Mouse (Mus musculus) urinary bladder, postnatal 36 days (tissue): ENCODE measurements at regions not wholly inside any gene's neighbourhood (a gene's known extent, or its start where the extent isn't known, plus 50 kb on each side); places are given as distances from the start of the nearest gene placed in this dataset.
A peak's percentile ranks its signal among the peaks of the same experiment; 100 is the strongest.
"Not testable (repeated sequence)": the region's sequence is repeated elsewhere in the genome, so short reads cannot be mapped to it uniquely, and the experiment has no call there.

ENCODE experiments used
- DNase-seq, 2 experiments: peaks; one replicate each; pipeline ENCODE4 v3.0.0; 2022; ENCODE audit warnings: low spot score in 2 of 2, mixed read lengths in 1 of 2

DNA sequence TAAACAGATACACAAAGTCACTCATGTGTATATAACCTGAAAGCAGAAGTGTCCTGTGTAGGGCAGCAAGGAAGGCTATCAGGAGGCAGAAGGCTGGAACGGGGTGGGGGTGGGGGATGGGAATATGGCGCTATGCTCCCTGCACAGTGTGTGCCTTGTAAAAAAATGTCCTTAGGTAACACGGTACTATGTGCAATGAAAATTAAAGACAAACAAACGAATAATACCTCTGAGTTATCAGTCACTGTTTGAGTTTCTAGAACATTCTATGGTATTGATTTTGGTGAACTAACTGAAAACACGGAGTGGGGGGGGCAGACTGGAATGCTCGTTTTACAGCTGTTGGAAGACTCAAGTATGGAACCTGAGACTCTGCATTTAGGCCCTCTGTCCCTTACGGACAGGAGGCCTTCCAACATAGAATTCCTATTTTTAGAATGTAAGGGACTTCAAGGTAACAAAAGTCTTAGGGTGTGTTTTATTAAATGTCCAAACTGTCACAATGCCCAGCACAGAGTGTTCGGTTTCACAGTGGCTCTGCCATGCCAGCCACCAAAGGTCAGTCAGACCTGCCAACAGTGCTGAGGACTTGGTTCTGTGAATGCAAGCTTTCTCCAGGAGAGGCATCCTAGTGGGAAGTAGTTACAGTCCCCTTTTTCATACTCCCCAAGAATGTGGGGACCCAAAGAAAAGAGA, 240.6 kb downstream of the Ano6 start:
- no peak for DNase-seq

DNA sequence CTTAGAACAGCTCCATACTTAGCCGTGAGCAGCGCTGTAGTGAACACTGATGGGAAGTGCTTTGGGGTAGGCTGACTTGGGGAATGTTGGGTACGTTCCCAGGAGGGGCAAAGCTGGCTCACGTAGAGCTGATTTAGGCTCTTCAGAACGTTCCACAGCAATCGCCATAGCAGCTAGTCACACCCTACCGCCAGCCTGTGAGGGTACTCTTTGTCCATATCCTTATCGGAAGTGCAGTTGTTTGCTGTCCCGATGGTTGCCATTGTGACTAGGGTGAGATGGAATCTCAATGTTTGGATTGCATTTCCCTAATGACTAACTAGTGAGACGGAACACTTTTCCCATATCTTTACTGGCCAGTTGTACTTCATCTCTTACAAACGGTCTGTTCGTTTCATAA, 244.6 kb downstream of the Ano6 start:
- DNase-seq: no peak

DNA sequence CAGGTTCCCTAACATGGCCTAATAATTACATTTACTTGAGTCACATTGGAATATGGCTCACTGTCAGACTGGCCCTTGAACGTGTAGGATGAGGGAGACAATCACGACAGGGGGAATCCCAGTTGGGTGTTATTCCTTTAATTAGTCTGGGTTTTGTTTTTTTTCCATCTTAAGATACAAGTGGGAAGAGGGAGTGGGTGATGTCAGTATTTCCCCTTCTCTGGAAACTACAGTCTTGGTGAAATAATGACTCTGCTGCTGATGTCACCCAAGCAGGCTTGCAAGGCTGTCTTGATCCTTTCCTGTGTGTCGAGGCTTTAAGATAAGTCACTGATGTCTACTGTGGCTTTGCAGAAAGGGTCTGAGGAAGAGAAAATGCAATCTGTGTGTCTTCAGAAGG, 241.8 kb upstream of the Arid2 start:
- no peak for DNase-seq

DNA sequence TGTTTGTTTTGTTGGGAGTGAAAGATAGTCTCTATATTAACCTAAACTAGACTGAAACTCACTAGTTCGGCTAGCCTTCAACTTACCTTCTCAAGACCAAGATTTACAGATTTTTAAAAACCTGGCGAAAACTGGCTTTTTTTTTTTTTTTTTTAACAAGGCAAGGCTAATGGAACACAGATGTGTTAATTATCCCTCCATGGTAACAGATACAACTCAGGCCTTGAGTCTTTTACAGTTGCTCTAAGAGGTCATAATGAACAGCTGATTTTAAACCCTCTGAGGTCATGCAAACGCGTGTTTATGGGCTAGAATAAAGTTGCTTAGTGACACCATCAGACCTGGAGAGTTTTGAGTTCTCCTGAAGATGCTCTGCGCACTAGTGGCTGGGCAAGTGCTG, 240.7 kb upstream of the Arid2 start:
- DNase-seq: no peak

DNA sequence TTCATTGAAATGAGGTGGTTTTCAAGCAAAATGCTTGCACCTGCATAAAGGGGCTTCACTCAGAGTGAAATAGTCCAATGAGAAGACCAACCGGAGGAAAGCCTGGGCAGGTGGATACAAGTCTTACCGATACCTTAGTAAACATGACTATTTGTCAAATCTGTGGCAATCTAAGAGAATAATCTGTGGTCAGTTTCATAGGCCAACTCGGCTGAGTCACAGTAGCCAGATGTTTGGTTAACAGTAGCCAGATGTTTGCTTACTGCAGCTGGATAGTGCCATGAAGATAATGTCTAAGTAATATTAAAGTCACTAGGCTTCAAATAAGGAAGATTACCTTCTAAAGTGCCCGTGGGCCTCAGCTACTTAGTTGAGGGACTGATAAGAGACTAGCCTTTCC, 236.9 kb upstream of the Arid2 start:
- no peak for DNase-seq

DNA sequence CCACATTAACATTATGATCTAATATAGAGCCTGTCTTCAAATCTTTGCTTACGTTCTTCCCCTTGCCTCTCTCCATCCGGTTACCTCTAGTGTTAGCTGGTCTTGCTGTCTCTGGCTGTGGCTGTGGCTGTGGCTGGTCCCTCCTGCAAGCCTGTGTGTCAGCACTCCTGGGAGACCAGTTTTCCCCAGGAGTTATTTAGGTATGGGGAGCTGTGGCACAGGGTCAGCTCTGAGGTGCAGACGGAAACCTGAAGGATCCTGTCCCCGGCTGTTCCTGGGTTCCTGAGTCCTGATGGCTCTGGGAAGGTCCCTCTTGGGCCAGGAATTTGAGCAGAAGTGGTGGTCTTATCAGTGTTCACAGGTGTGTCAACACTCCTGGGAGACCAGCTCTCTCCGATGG, 234.7 kb upstream of the Arid2 start:
- no peak for DNase-seq

DNA sequence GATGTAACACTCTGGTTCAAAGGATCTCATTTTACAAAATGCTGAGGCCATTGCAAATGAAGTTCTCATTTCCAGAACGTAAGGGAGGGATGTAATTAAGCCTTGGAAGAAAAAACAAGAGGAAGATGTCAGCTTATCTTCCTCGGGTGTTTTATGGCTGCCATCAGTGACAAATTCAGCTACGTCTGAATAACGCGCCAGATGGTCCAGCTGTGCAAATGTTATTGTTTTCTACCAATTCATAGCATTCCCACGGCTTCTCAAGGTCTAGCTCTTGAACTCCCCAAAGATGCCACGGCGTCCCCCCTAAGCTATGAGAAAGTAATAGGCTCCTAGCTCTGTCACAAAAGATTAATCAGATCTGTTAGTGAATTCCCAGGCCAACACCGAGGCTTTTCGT, 232.0 kb upstream of the Arid2 start:
- no peak for DNase-seq

DNA sequence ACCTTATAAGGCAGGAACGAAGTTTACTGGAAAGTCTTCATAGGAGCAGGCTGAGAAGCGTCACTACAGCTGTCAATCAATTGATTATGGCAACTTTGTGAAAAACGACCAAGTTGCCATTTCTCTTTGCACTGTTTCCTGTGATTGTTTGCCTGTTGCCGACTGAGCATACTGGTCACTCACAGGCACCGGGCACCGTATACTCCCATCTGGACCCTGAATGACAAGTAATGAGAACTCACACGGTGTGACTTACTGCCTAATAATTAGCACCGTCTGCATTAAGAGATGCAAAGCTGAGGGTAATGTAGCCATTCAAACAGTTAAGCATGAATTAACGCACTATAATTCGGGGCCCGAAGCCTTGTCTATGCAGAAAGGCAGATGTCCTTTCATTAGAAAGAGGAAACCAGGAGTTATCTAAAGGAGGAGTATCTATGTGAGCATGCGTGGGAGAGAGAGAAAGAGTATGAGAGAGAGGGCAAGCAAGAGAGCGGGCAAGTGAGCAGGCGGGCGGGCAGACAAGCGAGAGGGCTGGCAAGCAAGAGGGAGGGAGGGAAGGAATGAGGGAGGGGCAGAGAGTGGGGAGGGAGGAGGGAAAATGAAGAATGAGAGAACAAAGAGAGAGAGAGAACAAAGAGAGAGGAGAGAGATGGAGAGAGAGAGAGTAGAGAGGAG, 231.4 kb upstream of the Arid2 start:
- no peak for DNase-seq

DNA sequence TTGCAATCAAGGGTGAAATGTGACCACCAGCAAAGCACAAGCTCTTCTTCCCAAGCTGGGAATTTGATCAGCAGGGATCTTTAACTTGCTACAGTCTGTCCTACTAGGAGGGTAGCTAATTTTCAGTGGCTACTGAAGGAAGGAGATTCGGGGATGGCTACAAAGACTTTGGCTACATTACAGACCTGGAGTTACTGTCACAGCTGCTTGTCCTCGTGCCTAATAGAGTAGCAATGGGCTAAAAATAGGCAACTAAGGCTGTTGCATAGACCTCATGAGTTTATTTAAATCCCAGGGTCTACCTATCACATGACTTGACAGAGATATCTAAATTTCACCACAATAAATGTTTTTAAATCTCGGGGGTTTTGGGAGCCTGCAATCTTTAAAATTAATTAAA, 227.7 kb upstream of the Arid2 start:
- DNase-seq: no peak

DNA sequence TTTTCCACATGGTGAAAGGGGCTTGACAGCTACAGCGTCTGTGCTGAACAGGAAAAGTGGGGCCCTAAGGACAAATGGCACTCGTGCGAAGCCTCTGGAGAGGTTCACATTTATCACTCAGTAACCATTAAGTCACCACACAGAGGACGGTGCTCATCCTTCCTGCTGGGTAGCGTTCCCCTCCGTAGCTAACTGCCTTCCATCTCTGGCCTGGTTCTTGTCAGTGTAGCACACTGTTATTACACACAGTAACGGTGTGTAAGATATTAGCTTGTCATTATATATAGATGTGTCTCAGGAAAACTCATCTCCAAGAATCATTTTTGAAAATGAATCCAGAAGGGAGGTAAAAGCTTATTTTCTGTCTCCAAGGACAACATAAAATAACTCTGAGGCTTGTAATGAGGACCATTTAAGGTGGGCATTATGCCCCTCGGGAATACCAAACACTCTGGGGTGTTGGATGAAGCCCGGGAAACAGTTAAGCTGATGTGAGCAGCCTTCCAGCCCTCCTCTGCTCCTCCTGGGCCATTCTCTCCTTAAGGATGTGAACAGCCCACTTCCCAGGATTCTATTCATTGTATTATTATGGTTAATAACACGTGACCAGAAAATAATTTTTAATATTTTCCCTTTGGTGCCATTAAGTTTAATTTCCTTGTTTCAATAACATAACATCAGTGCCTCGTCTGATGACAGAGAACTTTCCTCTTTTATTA, 222.7 kb upstream of the Arid2 start:
- DNase-seq: no peak

DNA sequence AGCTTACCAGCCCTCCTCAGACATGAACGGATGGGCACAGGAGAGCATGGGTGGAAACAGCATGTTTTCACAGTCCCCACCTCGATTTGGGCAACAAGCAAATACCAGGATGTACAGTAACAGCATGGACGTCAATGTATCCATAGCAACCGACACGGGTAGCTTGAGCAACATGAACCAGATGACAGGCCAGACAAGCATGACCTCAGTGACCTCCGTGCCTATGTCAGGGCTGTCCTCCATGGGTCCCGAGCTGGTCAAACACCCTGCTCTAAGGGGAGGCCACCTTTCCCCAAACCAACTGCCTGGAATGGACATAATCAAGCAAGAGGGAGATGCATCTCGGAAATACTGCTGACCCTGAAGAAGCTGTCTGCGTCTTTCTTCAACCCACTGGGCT, 211.7 kb upstream of the Arid2 start:
- DNase-seq: no peak

DNA sequence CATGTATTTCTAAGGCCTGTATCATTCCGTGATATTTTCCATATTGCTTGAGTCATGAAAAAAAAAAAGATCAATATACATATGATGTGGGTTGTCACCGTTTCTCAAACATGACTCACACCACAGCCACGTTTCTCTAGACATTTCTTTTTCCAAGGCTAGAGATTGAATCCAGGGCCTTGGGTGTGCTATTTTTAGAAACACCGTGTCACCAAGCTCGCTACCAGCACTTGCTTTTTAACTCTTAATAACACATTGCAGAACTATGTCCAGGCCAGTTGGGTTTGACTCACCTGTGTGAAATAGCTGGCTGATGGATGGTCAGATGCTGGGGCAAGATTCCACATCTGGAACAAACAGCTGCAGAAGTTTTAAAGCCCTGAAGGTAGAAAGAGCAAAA, 209.6 kb upstream of the Arid2 start:
- DNase-seq: no peak

DNA sequence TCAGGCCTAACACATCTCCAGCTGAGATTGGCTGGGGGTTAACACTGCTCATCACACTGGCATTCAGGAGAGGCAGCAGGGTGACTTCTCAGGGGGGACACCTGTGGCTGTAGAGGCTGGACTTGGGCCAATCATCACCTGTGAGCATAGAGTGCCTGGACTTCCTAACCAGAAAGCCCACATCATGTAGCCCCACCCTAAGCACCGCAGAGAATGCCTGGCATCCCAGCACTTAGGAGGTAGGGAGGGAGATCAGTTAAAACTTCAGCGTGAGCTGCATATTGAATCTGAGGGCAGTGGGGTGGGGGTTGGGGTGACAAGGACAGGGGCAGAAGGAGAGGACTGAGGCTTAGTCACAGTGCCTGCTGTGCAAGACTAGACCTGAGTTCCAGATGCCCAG, 208.7 kb upstream of the Arid2 start:
- DNase-seq: peak in 1 of 2 experiments; percentile 12

DNA sequence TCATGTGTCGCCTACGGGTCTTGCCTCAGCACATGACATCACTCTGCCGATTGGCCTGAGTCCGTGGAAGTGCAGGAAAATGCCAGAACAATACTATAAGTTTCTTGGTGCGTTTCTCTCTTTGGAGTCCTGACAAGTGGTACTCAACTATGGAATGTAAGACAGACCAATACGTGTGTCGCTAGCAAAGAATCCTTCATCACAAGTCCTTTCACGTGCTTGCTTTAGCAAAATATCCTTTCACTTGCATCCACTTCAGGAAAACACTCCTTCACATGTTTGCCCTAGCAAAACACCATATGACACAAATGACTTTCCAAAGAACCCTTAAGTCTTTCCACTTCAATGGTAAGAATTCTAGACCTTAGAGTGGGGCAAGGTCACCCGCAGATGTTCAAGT, 197.6 kb upstream of the Arid2 start:
- no peak for DNase-seq

DNA sequence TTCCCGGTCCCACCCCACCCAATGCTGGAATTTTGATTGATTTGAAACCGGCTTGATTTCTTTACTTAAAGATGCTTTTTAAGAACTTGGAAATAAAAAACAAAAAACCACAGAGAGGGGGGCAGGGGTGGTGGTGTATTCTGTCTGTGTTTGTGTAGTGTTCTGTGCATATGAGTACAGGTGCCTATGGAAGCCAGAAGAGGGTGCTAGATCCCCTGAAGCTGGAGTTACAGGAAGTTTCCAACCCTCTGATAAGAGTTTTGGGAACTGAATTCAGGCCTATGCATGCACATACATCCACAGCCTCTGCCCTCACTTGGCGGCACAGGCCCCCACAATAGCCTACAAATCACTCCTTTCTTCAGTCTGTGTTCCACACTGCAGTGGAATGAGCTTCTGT, 190.9 kb upstream of the Arid2 start:
- no peak for DNase-seq

DNA sequence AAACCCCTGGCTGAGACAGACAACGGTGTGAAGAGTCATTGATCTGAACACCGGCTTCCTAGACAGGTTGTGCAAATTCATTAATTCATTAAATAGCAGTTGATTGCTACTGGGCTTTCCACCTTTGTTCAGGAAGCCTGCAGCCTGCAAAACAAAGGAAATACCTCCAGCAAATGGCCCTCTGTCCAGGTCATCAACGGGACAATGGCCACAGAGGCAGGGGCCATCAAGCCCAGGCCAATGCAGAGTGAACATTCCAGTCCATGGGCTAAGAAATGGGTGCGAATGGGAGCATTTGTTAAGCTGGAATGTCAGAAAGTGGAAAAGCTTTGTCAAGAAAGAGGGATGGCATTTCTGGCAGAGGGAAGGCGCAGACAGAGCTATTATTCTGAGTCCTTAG, 188.5 kb upstream of the Arid2 start:
- DNase-seq: no peak

DNA sequence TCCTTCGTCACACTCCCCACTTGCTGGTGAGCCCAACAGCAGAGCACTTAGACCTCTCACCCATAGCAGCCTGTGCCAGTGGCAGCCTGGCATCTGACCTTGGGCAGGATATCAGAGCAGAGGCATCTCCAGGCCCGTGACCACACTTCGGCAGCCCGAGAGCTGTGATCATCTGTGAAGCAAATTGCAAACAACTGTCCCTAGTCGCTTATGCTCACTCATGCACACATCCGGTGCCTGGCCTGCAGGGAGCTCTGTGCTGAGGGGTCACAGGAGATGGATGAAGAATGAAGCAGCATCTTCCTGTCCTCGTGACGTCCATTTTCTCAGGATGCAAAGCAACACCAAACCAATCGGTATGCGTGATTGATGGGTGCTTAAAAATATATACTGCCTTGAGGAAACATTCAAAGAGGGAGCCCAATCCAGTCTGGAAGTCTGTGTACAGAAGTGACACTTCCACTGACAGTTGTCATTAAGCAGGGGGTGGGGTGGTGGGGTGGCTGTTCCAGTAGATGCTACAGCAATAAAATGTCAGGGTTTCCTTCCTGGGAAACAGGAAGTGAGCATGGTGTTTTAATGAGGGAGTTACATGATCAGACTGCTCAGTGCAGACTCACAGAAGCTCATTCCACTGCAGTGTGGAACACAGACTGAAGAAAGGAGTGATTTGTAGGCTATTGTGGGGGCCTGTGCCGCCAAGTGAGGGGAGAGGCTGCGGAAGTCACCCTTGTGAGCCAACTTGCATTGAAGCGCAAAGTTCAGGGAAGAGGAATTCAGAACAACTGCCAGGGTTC, 187.3 kb upstream of the Arid2 start:
- not testable (repeated sequence) for DNase-seq

DNA sequence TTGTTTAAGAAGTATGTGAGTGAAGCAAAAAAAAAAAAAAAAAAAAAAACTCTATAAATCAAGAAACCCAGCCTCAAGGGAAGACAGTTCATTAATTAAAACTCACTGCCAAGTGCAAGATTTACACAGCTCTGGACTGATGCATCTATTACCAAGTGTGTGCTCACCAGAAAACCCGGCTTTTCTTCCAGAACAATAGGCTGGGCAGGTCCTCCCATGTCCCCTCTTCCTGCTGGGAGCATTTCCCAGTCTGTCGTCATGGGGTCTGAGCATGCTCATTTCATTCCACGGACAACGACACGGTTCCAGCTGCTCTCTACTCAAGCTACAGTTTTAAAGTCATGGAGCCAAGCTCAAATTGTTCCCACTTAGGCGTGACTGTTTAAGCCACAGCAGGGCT, 183.6 kb upstream of the Arid2 start:
- no peak for DNase-seq

DNA sequence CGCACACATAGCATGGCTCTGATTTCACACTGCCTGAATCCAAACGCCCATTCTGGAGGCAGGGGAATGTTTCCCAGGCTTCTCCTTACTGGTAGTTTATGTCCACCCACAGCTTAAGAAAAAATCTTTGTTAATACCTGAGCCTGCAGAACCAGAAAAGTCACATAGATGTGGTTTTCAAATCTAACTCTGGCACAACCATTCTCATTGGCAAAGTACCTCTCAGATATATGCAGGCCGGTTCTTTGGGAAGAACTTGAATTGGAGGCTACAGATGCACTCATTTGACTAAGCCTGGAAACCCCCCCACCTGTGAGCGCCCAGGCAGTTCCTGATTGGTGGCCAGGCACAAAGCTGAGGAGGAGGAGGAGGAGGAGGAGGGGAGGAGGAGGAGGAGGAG, 179.8 kb upstream of the Arid2 start:
- peak in 1 of 2 experiments; percentile 10 for DNase-seq

DNA sequence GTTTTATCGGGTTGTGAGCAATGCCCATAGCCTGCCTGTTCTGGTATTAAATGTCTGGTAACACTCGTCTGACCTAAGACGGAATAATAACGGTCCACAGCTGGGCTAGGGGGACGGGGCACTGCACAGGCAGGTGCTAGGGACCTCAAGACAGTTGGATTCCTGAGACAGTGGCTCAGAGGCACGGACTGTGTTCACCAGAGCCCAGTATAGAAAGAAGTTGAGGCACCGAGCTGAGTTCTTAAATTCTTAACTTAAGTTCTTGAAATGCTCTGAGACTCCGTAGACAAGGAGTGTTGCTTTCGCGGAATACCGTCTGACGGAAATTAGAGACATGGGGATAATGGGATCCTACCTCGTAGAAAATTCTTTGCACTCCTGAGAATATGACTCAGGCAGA, 174.2 kb upstream of the Arid2 start:
- DNase-seq: no peak

DNA sequence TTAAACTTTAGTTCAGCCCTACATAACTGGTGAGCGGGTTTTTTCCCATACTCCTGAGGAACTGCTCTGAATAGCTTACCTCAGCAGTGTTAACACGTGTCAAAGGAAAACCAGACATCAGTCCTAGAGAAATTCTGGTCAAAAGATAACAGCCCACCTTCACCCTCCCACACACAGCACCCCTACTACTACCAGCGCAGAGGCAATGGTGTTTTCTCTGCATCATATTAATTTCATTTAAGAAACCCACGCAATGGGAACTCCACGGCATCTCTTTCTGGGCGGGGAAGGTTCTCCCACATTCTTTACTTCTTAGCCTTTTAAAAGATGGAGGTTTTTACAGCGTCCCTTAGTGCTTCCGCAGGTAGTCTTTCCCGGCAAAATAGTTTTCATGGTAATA, 172.7 kb upstream of the Arid2 start:
- no peak for DNase-seq

DNA sequence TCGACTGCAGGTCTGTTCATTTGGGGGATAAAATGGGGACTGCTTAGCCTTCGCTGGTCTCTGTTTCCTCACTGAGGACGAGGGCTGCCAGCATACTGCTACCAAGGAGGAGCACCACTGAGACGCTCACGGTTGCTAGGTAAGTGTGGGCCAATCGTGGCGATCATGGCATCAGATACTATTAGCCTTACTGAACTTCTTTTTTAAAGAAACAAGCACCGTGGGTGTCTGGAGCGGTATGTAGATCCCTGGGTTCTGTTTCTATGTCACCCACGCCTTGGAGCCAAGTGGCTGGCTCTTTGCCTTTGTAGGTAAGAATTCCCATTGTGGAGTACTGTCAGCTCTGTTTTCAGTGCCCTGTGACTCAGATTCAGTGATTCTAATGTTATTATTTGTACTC, 172.1 kb upstream of the Arid2 start:
- DNase-seq: no peak
